Mouse (Mus musculus): ENCODE results near the gene Slc25a43.

DNA sequence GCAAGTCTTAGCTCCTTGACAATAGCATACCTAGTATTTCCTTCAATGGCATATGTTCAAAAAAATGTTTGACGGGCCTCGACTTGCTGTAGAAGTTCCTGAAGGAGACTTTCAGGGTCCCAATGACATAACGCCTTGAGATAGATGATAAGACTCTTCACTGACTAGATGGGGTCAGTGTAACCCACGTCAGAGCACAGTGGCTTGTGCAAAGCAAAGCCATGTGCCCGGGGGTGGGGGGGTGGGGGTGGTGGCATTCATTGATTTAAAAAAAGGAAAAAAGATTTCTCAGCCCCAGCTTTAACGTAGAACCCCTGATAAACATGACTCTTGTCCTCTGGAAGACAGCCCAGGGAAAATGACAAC, 64.8 kb downstream of the Slc25a43 start:
- TF ChIP-seq CTCF (IDR thresholded peaks at IDR 0.05) (no peak), EP300 (IDR thresholded peaks at IDR 0.05; ENCODE audit: insufficient read depth, low read depth, low read length) (no peak), POLR2A (IDR thresholded peaks at IDR 0.05; ENCODE audit: insufficient read depth, low read depth, low read length) (no peak)
